Comparison of ENCODE assay signal across 8 mouse cellular contexts in genomic region chr15:80254207-80254606, GRCm38 (mm10). TPM values are rescaled to one million over a fixed set of nuclear protein-coding genes. Genes with fewer than 3 reads are reported as not detected.
DNase-seq lines count a peak whose midpoint lies in the region; ATAC-seq lines count a peak whose summit lies in the region.

No protein-coding gene starts in this region.

- no peaks in the 10 kb centered on the region for H3K9me3 ChIP-seq in heart, embryonic 10.5 days
- H3K9me3 ChIP-seq in forebrain, embryonic 14.5 days (replicated peaks; ENCODE audit: control insufficient read depth, low read length), result no peaks in the 10 kb centered on the region

- H3K4me1 ChIP-seq in heart, embryonic 10.5 days, result peaks cover 63% of the 10 kb centered on the region
- H3K4me1 ChIP-seq in forebrain, embryonic 14.5 days (ENCODE audit: control insufficient read depth, insufficient read depth, low read length), result peaks cover 21% of the 10 kb centered on the region

- no peaks in the 10 kb centered on the region for H3K27me3 ChIP-seq in heart, embryonic 10.5 days (ENCODE audit: insufficient read depth, poor library complexity, severe bottlenecking)
- H3K27me3 ChIP-seq in forebrain, embryonic 14.5 days (replicated peaks; ENCODE audit: control insufficient read depth, insufficient read depth, low read length), result no peaks in the 10 kb centered on the region

- ATAC-seq in forebrain, embryonic 14.5 days, result no peak
- ATAC-seq in megakaryocyte progenitor cell, adult 5-6 weeks (replicated peaks; ENCODE audit: poor library complexity), result no peak

- H3K4me2 ChIP-seq in forebrain, embryonic 14.5 days (ENCODE audit: low read length), result peak overlapping the region; percentile 97

- H3K27ac ChIP-seq in heart, embryonic 10.5 days, result peak overlapping the region; percentile 97
- peak overlapping the region; percentile 99 for H3K27ac ChIP-seq in forebrain, embryonic 14.5 days (ENCODE audit: low read depth, low read length)

- no peak for DNase-seq in heart, embryonic 10.5 days (ENCODE audit: low spot score)
- no peak for DNase-seq in heart, adult 18-20 months
- DNase-seq in MN1 (ENCODE audit: low spot score), result peak; percentile 75
- DNase-seq in forebrain, embryonic 14.5 days (ENCODE audit: low spot score), result no peak
- DNase-seq in kidney, adult 9 months, result peak; percentile 59
- DNase-seq in lung, postnatal 25 days (ENCODE audit: low spot score), result peak; percentile 31
- DNase-seq in natural killer cell, adult 2 months (ENCODE audit: low spot score in 2 of 2), result no peak

- peaks cover 53% of the 10 kb centered on the region for H3K36me3 ChIP-seq in heart, embryonic 10.5 days
- peaks cover 57% of the 10 kb centered on the region for H3K36me3 ChIP-seq in forebrain, embryonic 14.5 days (ENCODE audit: control insufficient read depth, insufficient read depth, low read length)

- 43% methylated on average over 6 of the region's 6 CpGs for WGBS in heart, embryonic 10.5 days
- WGBS in forebrain, embryonic 14.5 days, result 48% methylated on average over 6 of the region's 6 CpGs

- H3K9ac ChIP-seq in forebrain, embryonic 14.5 days (ENCODE audit: low read length), result peak overlapping the region; percentile 100

- peak overlapping the region; percentile 77 for H3K4me3 ChIP-seq in heart, embryonic 10.5 days
- peak overlapping the region; percentile 100 for H3K4me3 ChIP-seq in forebrain, embryonic 14.5 days (ENCODE audit: low read depth, low read length)

RNA-seq across cellular contexts. Expression of gene Atf4, which starts 0.8 kb away (rescaled TPM):
- polyA plus RNA-seq in heart, embryonic 10.5 days (2016; fragmentation: Nextera tagmentation; extraction: Ambion mirVana), result 84.8 and 109 TPM in 2 replicates
- 10 to 100 TPM; 89.9 to 95.5 TPM for total RNA-seq in heart, adult 18-20 months (2021)
- 133 and 140 TPM in 2 replicates for polyA plus RNA-seq in forebrain, embryonic 14.5 days (2014; fragmentation: Nextera tagmentation; extraction: Ambion mirVana)
- total RNA-seq in megakaryocyte progenitor cell, adult 5-6 weeks (2015), result 218 and 306 TPM in 2 replicates
- total RNA-seq in megakaryocyte progenitor cell, adult 5-6 weeks (2017), result 305 and 370 TPM in 2 replicates

RNA-seq across cellular contexts. Expression of gene Rps19bp1, which starts 9.9 kb away (rescaled TPM):
- 46.1 and 62.5 TPM in 2 replicates for polyA plus RNA-seq in heart, embryonic 10.5 days (2016; fragmentation: Nextera tagmentation; extraction: Ambion mirVana)
- total RNA-seq in heart, adult 18-20 months (2021), result 10 to 100 TPM; 17.0 to 17.4 TPM
- polyA plus RNA-seq in forebrain, embryonic 14.5 days (2014; fragmentation: Nextera tagmentation; extraction: Ambion mirVana), result 71.1 and 78.0 TPM in 2 replicates
- 65.0 and 68.9 TPM in 2 replicates for total RNA-seq in megakaryocyte progenitor cell, adult 5-6 weeks (2015)
- 19.5 and 43.8 TPM in 2 replicates for total RNA-seq in megakaryocyte progenitor cell, adult 5-6 weeks (2017)

RNA-seq across cellular contexts. Expression of gene AC140267.1, which starts 18.6 kb away (rescaled TPM):
- polyA plus RNA-seq in heart, embryonic 10.5 days (2016; fragmentation: Nextera tagmentation; extraction: Ambion mirVana), result 3.5 TPM in 1 of 2 replicates, not detected in the other
- total RNA-seq in heart, adult 18-20 months (2021), result 10 to 100 TPM in 1 of 2 experiments, 1 to 10 TPM in 1; 9.9 to 15.3 TPM
- polyA plus RNA-seq in forebrain, embryonic 14.5 days (2014; fragmentation: Nextera tagmentation; extraction: Ambion mirVana), result not detected in 2 replicates
- total RNA-seq in megakaryocyte progenitor cell, adult 5-6 weeks (2015), result 1.6 and 8.0 TPM in 2 replicates
- total RNA-seq in megakaryocyte progenitor cell, adult 5-6 weeks (2017), result not detected in 2 replicates

RNA-seq across cellular contexts. Expression of gene Mief1, which starts 20.4 kb away (rescaled TPM):
- 31.0 and 39.2 TPM in 2 replicates for polyA plus RNA-seq in heart, embryonic 10.5 days (2016; fragmentation: Nextera tagmentation; extraction: Ambion mirVana)
- 10 to 100 TPM; 29.6 to 31.5 TPM for total RNA-seq in heart, adult 18-20 months (2021)
- polyA plus RNA-seq in forebrain, embryonic 14.5 days (2014; fragmentation: Nextera tagmentation; extraction: Ambion mirVana), result 28.3 and 37.0 TPM in 2 replicates
- 18.0 and 18.2 TPM in 2 replicates for total RNA-seq in megakaryocyte progenitor cell, adult 5-6 weeks (2015)
- total RNA-seq in megakaryocyte progenitor cell, adult 5-6 weeks (2017), result 21.4 and 25.7 TPM in 2 replicates

RNA-seq across cellular contexts. Expression of gene Cacna1i, which starts 32.8 kb away (rescaled TPM):
- 0.04 TPM in 1 of 2 replicates, not detected in the other for polyA plus RNA-seq in heart, embryonic 10.5 days (2016; fragmentation: Nextera tagmentation; extraction: Ambion mirVana)
- under 1 TPM in 1 of 2 experiments, not detected in 1; 0.18 TPM for total RNA-seq in heart, adult 18-20 months (2021)
- polyA plus RNA-seq in forebrain, embryonic 14.5 days (2014; fragmentation: Nextera tagmentation; extraction: Ambion mirVana), result 0.46 and 0.51 TPM in 2 replicates
- total RNA-seq in megakaryocyte progenitor cell, adult 5-6 weeks (2015), result not detected in 2 replicates
- not detected in 2 replicates for total RNA-seq in megakaryocyte progenitor cell, adult 5-6 weeks (2017)

Comparison
In these comparisons a context has a peak if more than half of its experiments do, and no peak if none do; other contexts are left out.
1. DNase-seq: peak in MN1 (single experiment), kidney, adult 9 months (single experiment) and lung, postnatal 25 days (single experiment); none in heart, embryonic 10.5 days (single experiment), heart, adult 18-20 months (0 of 2), forebrain, embryonic 14.5 days (single experiment) and natural killer cell, adult 2 months (0 of 2).